Comparison of ENCODE assay signal across 9 mouse cellular contexts in the genomic region with DNA sequence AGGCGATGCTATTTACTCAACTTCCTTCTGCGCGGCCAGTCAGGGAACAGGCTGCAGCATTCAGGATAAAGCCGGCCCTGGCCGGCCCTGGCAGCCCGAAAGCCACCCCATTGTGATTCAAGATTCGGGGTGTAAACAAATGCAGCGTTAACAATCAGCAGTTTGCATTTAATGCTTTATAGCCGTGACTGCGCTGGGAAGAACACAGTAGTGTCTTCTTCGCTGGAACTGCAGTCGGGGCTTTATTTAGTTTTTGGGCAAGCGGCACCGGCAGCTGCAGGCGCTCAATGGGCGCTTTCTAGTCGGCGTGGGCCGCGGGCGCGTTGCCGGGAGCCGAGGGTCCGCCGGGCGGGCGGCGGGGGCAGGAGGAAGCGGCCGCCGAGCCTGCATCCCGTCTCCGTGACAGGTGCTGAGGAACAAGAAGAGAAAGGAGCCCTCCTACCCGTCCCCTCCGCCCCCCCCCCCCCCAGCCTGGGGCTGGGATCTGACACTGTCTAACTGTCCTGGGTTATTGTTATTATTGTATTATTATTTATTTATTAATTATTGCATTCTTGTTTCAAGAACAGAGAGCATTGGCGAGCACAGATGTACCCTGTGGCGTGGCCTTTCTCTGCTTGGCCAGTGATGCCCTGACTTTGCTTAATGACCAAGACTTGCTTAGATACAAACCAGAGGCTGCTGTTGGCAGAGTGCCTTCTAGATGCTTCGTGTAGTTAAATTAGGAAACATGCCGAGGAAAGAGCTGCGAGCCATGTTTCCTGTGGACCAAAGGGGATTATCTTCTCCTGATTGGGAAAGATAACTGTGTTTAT. TPM values are rescaled to one million over a fixed set of nuclear protein-coding genes. Genes with fewer than 3 reads are reported as not detected.
DNase-seq lines count a peak whose midpoint lies in the region; ATAC-seq and TF ChIP-seq lines count a peak whose summit lies in the region.
"Had no signal": no experiment of that assay in that cellular context is flagged by ENCODE, and none has a peak within 500 bp of the region (broad histone marks: within the 10 kb centered on the region; RNA-seq: fewer than 3 reads in every experiment).

No protein-coding gene starts in this region.

- no peaks in the 10 kb centered on the region; the same call in 1 of the 2 replicates for H3K27me3 ChIP-seq in E14TG2a.4 (ENCODE audit: insufficient read depth, low read length)
- no peaks in the 10 kb centered on the region for H3K27me3 ChIP-seq in forebrain, postnatal 0 days (ENCODE audit: insufficient read depth, low read length)
- H3K27me3 ChIP-seq in liver, embryonic 14.5 days (ENCODE audit: control insufficient read depth, insufficient read depth, low read length) = peaks cover 23% of the 10 kb centered on the region

- no peak for TF ChIP-seq CTCF in E14TG2a.4 (conservative IDR thresholded peaks at IDR 0.05; ENCODE audit: low read length)
- no peak for TF ChIP-seq CTCF in forebrain, postnatal 0 days (IDR thresholded peaks at IDR 0.05; ENCODE audit: low read depth)
- TF ChIP-seq CTCF in liver, embryonic 14.5 days (IDR thresholded peaks at IDR 0.05; ENCODE audit: low read depth) = no peak

- H3K9ac ChIP-seq in forebrain, postnatal 0 days = peak overlapping the region; percentile 71
- H3K9ac ChIP-seq in liver, embryonic 14.5 days (replicated peaks) = no peak overlapping the region

- peak overlapping the region; percentile 71 for H3K27ac ChIP-seq in forebrain, postnatal 0 days (ENCODE audit: low read depth, low read length)
- H3K27ac ChIP-seq in liver, embryonic 14.5 days = no peak overlapping the region

- peak; percentile 94 for ATAC-seq in forebrain, postnatal 0 days
- ATAC-seq in liver, embryonic 14.5 days (ENCODE audit: insufficient read depth) = no peak

- peaks cover 63% of the 10 kb centered on the region for H3K4me1 ChIP-seq in E14TG2a.4 (replicated peaks; ENCODE audit: low read depth, low read length)
- H3K4me1 ChIP-seq in forebrain, postnatal 0 days (ENCODE audit: insufficient read depth) = peaks cover 3% of the 10 kb centered on the region; the same call in 1 of the 2 replicates
- H3K4me1 ChIP-seq in liver, embryonic 14.5 days (replicated peaks; ENCODE audit: control insufficient read depth in 2 of 2, insufficient read depth in 2 of 2, low read length in 1 of 2) = peaks cover 0 to 15% of the 10 kb centered on the region in 2 experiments; a peak in 3 of 4 replicates

- TF ChIP-seq EP300 in liver, embryonic 14.5 days (IDR thresholded peaks at IDR 0.05; ENCODE audit: low read depth) = no peak

- WGBS in forebrain, postnatal 0 days = 1% methylated on average over 41 of the region's 41 CpGs
- 3% methylated on average over 41 of the region's 41 CpGs for WGBS in large intestine, adult 2 months
- 5% methylated on average over 41 of the region's 41 CpGs for WGBS in liver, embryonic 14.5 days (ENCODE audit: insufficient replicate concordance)

- peak overlapping the region; percentile 84 for H3K4me2 ChIP-seq in forebrain, postnatal 0 days (ENCODE audit: low read depth)
- peak overlapping the region; percentile 55 for H3K4me2 ChIP-seq in liver, embryonic 14.5 days (ENCODE audit: low read depth)

- intact Hi-C loops in heart, postnatal 25 days (cut with DNase I) = loop anchor here (2.0 kb wide), 1 partner anchor 35 kb away; no protein-coding TSS in a partner anchor

- peaks cover 7% of the 10 kb centered on the region; the same call in 1 of the 2 replicates for H3K9me3 ChIP-seq in E14TG2a.4 (ENCODE audit: low read length)
- H3K9me3 ChIP-seq in forebrain, postnatal 0 days (ENCODE audit: low read length) = no peaks in the 10 kb centered on the region
- no peaks in the 10 kb centered on the region for H3K9me3 ChIP-seq in liver, embryonic 14.5 days (ENCODE audit: control insufficient read depth, low read length)
- H3K9me3 ChIP-seq: G1E had no signal

- no peaks in the 10 kb centered on the region for H3K36me3 ChIP-seq in E14TG2a.4 (ENCODE audit: insufficient read depth, low read length)
- no peaks in the 10 kb centered on the region for H3K36me3 ChIP-seq in forebrain, postnatal 0 days (ENCODE audit: insufficient read depth)
- H3K36me3 ChIP-seq in liver, embryonic 14.5 days (replicated peaks; ENCODE audit: control insufficient read depth, insufficient read depth, low read depth) = no peaks in the 10 kb centered on the region
- H3K36me3 ChIP-seq: G1E had no signal

- H3K4me3 ChIP-seq in E14TG2a.4 (replicated peaks; ENCODE audit: low read length) = peak overlapping the region; percentile 74
- H3K4me3 ChIP-seq in forebrain, postnatal 0 days (ENCODE audit: low read depth, low read length) = peak overlapping the region; percentile 44
- H3K4me3 ChIP-seq in liver, embryonic 14.5 days (ENCODE audit: insufficient read depth in 1 of 2, low read depth in 2 of 2, low read length in 2 of 2) = peak overlapping the region; percentile 35 to 65

- DNase-seq in cerebellum, adult 18-20 months = peak; percentile 34 to 57
- DNase-seq in forebrain, postnatal 0 days = peak; percentile 79
- peak; percentile 35 for DNase-seq in heart, postnatal 25 days (ENCODE audit: low spot score)
- peak; percentile 19 for DNase-seq in large intestine, adult 2 months (ENCODE audit: low read depth, low spot score)
- no peak for DNase-seq in liver, embryonic 14.5 days (ENCODE audit: low read depth in 3 of 3, low spot score in 3 of 3)
- DNase-seq in neural tube, embryonic 10.5 days (ENCODE audit: extremely low spot score, low spot score) = peak; percentile 81
- DNase-seq in testis, postnatal 14 days (ENCODE audit: low spot score) = peak; percentile 46

RNA-seq across cellular contexts. Expression of a gene that starts 33.6 kb away (rescaled TPM):
- 112 and 117 TPM in 2 replicates for total RNA-seq in forebrain, postnatal 0 days (2014; rRNA removed)
- polyA plus RNA-seq in forebrain, postnatal 0 days (2015; fragmentation: Nextera tagmentation; extraction: Ambion mirVana) = 36.1 and 50.2 TPM in 2 replicates
- total RNA-seq in heart, postnatal 25 days (2021) = 100 to 1,000 TPM in 1 of 2 experiments, 10 to 100 TPM in 1; 93.6 to 111 TPM
- polyA plus RNA-seq in large intestine, adult 2 months (2012; rRNA removed) = 12.1 and 17.2 TPM in 2 replicates
- 6.6 and 10.3 TPM in 2 replicates for polyA plus RNA-seq in liver, embryonic 14.5 days (2012; rRNA removed)
- 23.7 and 25.5 TPM in 2 replicates for polyA plus RNA-seq in liver, embryonic 14.5 days (2014; fragmentation: Nextera tagmentation; extraction: Ambion mirVana)

Comparison
In these comparisons a context has a peak if more than half of its experiments do, and no peak if none do; other contexts are left out.
1. DNase-seq: peak in cerebellum, adult 18-20 months (2 of 2), forebrain, postnatal 0 days (single experiment), heart, postnatal 25 days (single experiment), large intestine, adult 2 months (single experiment), neural tube, embryonic 10.5 days (single experiment) and testis, postnatal 14 days (single experiment); none in liver, embryonic 14.5 days (0 of 3).
2. Peak in every context shown above with its lines, with median percentiles within 50 percentile points of each other: H3K4me3 ChIP-seq.